Mouse (Mus musculus) spleen, embryonic (tissue): ENCODE results near the gene Gm7168.
"Not testable (repeated sequence)": the region's sequence is repeated elsewhere in the genome, so short reads cannot be mapped to it uniquely, and the experiment has no call there.

Experiments
- CTCF ChIA-PET: fragments of 350-600 bp; sonication (Branson Sonifier 250); formaldehyde crosslinking; loops from one replicate; lab custom pipeline; 2022; lab: Charles Lee

Gm7168 gene

GRCm38 (mm10) chr17:13948073-13948472 lies at the start of gene Gm7168:
Gene Gm7168 (plus strand): TSS chr17:13948373.
- CTCF ChIA-PET: not testable (repeated sequence)

- CTCF ChIA-PET: no interaction called here
These were observed 49.3 kb upstream of the Gm7168 start for GRCm38 (mm10) chr17:13898838-13899237.

- CTCF ChIA-PET: no interaction called here
These were observed 48.9 kb upstream of the Gm7168 start for GRCm38 (mm10) chr17:13899241-13899640.

- CTCF ChIA-PET: no interaction called here
These were observed 44.4 kb upstream of the Gm7168 start for GRCm38 (mm10) chr17:13903793-13904192.

- CTCF ChIA-PET: no interaction called here
These were observed 41.1 kb upstream of the Gm7168 start for GRCm38 (mm10) chr17:13907082-13907481.

GRCm38 (mm10) chr17:13907681-13908080 lies 40.5 kb upstream of the Gm7168 start:
- CTCF ChIA-PET: no interaction called here

- CTCF ChIA-PET: no interaction called here
These were observed 34.2 kb upstream of the Gm7168 start for GRCm38 (mm10) chr17:13913951-13914350.

- CTCF ChIA-PET: no interaction called here
These were observed 33.6 kb upstream of the Gm7168 start for GRCm38 (mm10) chr17:13914531-13914930.

GRCm38 (mm10) chr17:13920771-13921170 lies 27.4 kb upstream of the Gm7168 start:
- CTCF ChIA-PET: no interaction called here

GRCm38 (mm10) chr17:13923418-13923817 lies 24.8 kb upstream of the Gm7168 start:
- CTCF ChIA-PET: no interaction called here

- CTCF ChIA-PET: no interaction called here
These were observed 23.6 kb upstream of the Gm7168 start for GRCm38 (mm10) chr17:13924588-13924987.

GRCm38 (mm10) chr17:13925931-13926330 lies 22.2 kb upstream of the Gm7168 start:
- CTCF ChIA-PET: no interaction called here

GRCm38 (mm10) chr17:13930421-13930820 lies 17.8 kb upstream of the Gm7168 start:
- CTCF ChIA-PET: no interaction called here

- CTCF ChIA-PET: not testable (repeated sequence)
These were observed 12.8 kb upstream of the Gm7168 start for GRCm38 (mm10) chr17:13935364-13935763.

GRCm38 (mm10) chr17:13937787-13938186 lies 10.4 kb upstream of the Gm7168 start:
- CTCF ChIA-PET: no interaction called here

GRCm38 (mm10) chr17:13938652-13939051 lies 9.5 kb upstream of the Gm7168 start:
- CTCF ChIA-PET: no interaction called here

GRCm38 (mm10) chr17:13939231-13939630 lies 8.9 kb upstream of the Gm7168 start:
- CTCF ChIA-PET: not testable (repeated sequence)

- CTCF ChIA-PET: no interaction called here
These were observed 7.7 kb upstream of the Gm7168 start for GRCm38 (mm10) chr17:13940487-13940886.

GRCm38 (mm10) chr17:13951570-13951969 lies 3.4 kb downstream of the Gm7168 start:
- CTCF ChIA-PET: not testable (repeated sequence)

- CTCF ChIA-PET: not testable (repeated sequence)
These were observed 10.0 kb downstream of the Gm7168 start for GRCm38 (mm10) chr17:13958129-13958528.

- CTCF ChIA-PET: not testable (repeated sequence)
These were observed 14.1 kb downstream of the Gm7168 start for GRCm38 (mm10) chr17:13962245-13962644.

- CTCF ChIA-PET: not testable (repeated sequence)
These were observed 16.9 kb downstream of the Gm7168 start for GRCm38 (mm10) chr17:13965048-13965447.

- CTCF ChIA-PET: not testable (repeated sequence)
These were observed 21.7 kb downstream of the Gm7168 start for GRCm38 (mm10) chr17:13969917-13970316.

- CTCF ChIA-PET: not testable (repeated sequence)
These were observed 22.6 kb downstream of the Gm7168 start for GRCm38 (mm10) chr17:13970796-13971195.
